Mouse (Mus musculus): ENCODE results near the gene A2m.

DNA sequence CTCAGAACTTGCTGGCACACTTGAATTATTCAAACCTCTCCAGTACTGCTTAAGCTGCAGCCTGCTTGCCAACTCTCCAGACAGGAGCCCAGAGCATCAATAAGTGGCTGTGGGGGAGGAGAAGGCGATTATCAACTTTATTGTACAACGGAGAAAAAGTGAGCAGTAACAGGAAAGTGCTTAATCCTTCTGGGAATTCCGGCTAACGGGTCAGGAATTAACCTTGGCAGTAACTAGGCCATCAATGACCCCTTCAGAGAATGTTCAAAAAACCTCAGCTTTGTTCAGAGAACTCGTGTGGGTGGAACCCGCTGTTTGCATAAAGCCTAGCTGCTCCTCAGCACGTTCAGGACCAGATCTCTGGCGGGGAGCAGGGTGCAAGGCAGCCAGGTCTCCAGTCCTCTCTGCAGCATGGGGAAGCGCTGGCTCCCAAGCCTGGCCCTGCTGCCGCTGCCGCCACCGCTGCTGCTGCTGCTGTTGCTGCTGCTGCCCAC, 749 bp downstream of the A2m start:
- TF ChIP-seq CTCF (IDR thresholded peaks at IDR 0.05; ENCODE audit: control insufficient read depth, insufficient read depth, low read length) (no peak), POLR2A (IDR thresholded peaks at IDR 0.05; ENCODE audit: borderline replicate concordance, control insufficient read depth, low read depth, low read length) (no peak)

Data from bone marrow, adult 2 months (tissue).